Mouse (Mus musculus) spleen, embryonic (tissue): ENCODE measurements around the gene Dnajc6.

Experiments used
- CTCF ChIA-PET: fragments of 350-600 bp; sonication (Branson Sonifier 250); formaldehyde crosslinking; loops from one replicate; lab custom pipeline; 2022; lab: Charles Lee

Dnajc6 gene

GRCm38 (mm10) chr4:101640631-101641030, 144.2 kb downstream of the Dnajc6 start:
- CTCF ChIA-PET = interaction anchor here (0.7 kb wide), 1 partner anchor 10 kb away, joined by 3 read pairs; no protein-coding TSS in a partner anchor

DNA sequence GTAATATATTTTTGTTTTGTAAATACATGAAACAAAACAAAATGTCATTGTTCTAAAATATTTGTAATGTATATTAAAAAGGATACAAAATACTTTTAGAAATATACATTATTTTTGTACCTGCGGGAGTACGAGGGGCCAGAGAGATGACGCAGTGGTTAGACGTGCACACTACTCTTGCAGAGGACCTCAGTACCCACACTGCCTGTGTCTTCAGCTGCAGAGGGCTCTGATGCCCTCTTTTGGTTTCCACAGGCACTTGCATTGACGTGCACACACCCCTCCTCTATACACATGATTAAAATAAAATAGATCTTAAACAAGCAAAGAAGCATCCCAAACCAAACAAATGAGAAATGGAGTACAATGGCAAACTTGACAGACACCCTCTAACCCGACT, 146.3 kb downstream of the Dnajc6 start:
- CTCF ChIA-PET = no interaction called here

- CTCF ChIA-PET = interaction anchor here (0.6 kb wide), 1 partner anchor 287 kb away, joined by 8 read pairs; no protein-coding TSS in a partner anchor
Observed at GRCm38 (mm10) chr4:101643216-101643615, 146.8 kb downstream of the Dnajc6 start.

GRCm38 (mm10) chr4:101646857-101647195, 150.4 kb downstream of the Dnajc6 start:
- CTCF ChIA-PET = no interaction called here

DNA sequence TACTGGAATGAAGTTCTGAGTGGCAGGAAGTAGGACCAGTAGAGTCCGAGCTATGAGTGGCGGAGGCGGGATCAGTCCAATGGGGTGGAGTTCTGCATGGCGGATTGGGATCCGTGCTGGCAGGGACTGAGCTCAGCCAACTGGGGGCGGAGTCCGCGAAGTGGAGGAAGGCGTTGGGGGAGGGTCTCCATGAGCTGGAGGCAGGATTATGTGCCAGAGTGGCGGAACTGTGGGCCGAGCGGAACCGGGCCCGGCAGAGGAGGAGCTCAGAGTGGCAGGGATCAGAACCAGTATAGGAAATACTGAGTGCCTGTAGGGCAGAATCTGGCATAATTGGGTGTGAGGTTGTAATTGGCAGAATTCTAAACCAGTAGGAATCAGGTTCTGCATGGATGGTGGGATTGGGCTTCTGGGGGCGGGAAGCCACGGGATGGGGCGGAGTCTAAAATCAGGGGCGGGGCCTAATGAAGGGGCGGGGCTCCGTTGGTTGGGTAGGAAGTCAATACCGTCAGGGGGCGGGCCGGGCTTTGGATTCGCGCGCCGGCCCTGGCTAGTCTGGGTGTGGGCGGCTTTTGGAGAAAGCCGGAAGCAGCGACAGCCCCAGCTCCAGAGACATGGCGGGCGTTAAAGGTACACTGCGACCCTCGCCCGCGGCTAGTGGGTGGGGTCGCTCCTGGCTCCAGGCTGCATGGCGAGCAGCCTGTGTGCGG, 150.9 kb downstream of the Dnajc6 start, which contains the start of gene Leprot:
Gene Leprot, plus strand, starts transcription at position 523 of the 710 bp plus-strand sequence.
- CTCF ChIA-PET = no interaction called here

DNA sequence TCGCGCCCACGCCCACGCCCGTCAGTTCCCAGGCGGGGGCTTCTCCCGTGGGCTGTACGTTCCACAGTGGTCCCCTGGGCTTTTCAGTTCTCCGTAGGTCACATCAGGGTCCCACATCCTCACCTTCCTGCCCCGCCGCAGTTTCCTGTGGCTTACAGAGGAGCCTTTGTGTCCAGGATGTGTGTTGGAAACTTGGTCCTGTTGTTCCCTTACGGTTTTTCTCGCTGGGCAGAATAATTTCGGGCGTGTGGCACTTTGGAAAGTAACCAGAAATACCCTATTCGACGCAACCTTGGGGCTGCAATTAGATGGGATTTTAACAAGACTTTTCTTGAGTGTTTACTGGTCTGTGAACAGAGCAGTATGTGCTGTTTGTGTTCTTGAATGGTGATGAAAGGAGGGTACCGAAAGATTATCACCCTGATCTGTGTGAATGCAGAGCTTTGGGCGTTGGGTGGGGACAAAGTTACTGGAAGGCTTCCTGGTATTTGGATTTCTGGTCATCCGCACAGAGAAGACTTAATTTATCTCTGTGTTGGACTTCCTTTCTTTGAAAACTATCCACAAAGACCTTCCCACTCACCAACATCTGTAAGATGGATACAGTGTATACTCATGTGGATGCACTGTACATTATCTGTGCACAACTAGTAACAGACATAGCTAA, 151.7 kb downstream of the Dnajc6 start:
- CTCF ChIA-PET = interaction anchor here (0.5 kb wide), 1 partner anchor 277 kb away, joined by 3 read pairs; no protein-coding TSS in a partner anchor

DNA sequence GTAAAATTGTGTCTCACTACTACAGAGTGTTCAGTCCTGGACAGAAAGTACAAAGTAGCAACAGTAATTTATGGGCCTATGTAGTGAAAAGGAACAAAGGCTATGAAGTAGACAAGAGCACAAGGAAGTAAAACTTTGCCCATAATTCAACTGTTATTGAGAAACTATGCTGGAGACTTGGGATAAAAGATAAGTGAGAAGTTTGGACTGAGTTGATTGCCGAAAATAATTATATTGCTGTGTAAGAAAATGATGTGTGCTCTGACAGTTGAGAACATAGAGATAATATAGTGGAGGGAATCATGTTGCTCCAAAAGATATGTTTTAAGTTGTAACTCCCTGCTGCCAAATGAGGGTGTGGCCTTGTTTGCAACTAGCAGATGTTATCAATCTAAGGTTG, 152.3 kb downstream of the Dnajc6 start:
- CTCF ChIA-PET = interaction anchor here (0.5 kb wide), 2 partner anchors 159 to 277 kb away, joined by 3 to 18 read pairs; no protein-coding TSS in a partner anchor

DNA sequence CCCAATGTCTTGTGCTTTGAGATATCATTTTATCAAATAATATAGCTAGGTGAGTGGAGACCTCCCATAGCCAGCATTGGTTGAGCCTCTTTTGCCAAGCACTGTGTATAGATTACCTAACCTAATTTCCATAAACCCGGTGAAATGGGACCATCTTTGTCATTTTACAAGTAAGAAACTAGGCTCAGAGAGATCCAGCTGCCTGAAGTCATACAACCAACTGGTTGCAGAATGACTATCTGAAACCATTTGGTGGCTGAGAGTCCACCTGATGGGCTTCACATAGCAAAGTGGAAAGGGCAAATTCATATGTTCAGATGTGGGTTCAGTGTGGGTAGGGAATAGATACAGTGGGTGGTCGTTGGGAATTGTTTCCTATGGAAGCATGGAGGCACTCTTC, 154.5 kb downstream of the Dnajc6 start:
- CTCF ChIA-PET = interaction anchor here (0.6 kb wide), 1 partner anchor 11 kb away, joined by 3 read pairs; no protein-coding TSS in a partner anchor

- CTCF ChIA-PET = no interaction called here
Observed at GRCm38 (mm10) chr4:101654256-101654655, 157.8 kb downstream of the Dnajc6 start.

DNA sequence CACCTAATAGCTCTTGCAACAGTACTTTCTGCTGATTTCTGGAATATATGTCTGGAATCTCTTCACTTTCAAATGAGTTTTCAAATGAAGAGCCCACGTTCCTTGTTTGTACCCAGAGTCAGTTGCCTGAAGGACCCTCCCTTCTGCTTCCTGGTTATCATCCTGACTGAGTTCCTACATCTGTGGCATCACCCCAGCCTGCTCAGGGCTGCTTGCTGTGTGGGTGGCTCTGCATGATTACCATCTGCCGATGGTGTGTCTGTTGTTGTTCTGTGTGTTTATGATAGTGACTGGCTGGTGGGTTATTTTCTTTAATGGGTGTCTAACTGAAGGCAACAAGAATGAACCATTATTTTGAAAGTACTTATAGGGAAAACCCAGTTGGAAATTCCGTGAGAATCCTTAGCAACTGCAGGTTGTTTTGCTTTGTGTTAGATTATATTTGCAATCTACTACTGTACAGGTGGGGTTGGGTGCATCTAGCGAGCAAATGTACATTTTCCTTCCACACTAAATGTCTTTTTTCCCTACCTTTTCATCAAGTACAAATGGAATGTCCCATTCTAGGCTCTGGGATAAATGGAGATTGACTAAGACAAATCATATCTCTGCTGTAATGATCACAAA, 158.5 kb downstream of the Dnajc6 start:
- CTCF ChIA-PET = interaction anchor here (0.6 kb wide), 1 partner anchor 44 kb away, joined by 3 read pairs; no protein-coding TSS in a partner anchor

GRCm38 (mm10) chr4:101655415-101655790, 159.0 kb downstream of the Dnajc6 start:
- CTCF ChIA-PET = interaction anchor here (0.5 kb wide), 1 partner anchor 972 kb away, joined by 3 read pairs; no protein-coding TSS in a partner anchor

- CTCF ChIA-PET = interaction anchor here (0.5 kb wide), 1 partner anchor 972 kb away, joined by 3 read pairs; no protein-coding TSS in a partner anchor
Observed at GRCm38 (mm10) chr4:101656056-101656455, 159.6 kb downstream of the Dnajc6 start.

GRCm38 (mm10) chr4:101656956-101657570, 160.6 kb downstream of the Dnajc6 start:
- CTCF ChIA-PET = interaction anchor here (0.7 kb wide), 2 partner anchors 12 to 479 kb away, joined by 5 to 6 read pairs; no protein-coding TSS in a partner anchor

DNA sequence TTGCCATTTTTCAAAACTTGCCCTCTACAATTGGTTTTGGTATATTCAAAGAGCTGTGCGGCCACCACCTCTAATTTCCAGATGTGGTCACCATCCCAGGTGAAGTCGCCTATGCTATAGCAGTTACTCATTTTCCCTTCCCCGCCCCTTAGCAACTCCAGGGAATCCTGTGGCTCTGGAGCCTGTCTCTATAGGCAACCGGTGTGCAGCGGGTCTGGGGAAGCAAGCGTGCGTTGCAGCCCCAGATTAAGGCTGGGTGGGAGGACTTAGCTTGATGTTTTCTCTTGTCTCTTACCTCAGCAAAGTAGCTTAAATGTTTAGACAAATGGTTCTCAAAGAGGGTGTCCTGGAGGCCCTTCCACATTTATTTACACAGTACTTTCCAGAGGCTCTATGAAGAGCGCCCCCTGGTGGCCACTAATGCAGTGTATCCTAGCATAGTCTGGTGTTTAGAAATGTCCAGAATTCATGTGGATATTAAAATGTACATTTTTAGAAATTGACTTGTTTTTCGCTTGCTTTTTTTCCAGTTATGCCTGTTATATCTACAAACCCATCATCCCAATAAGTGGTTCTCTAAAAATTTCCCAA, 167.8 kb downstream of the Dnajc6 start:
- CTCF ChIA-PET = interaction anchor here (1.2 kb wide), 1 partner anchor 11 kb away, joined by 3 read pairs; no protein-coding TSS in a partner anchor

DNA sequence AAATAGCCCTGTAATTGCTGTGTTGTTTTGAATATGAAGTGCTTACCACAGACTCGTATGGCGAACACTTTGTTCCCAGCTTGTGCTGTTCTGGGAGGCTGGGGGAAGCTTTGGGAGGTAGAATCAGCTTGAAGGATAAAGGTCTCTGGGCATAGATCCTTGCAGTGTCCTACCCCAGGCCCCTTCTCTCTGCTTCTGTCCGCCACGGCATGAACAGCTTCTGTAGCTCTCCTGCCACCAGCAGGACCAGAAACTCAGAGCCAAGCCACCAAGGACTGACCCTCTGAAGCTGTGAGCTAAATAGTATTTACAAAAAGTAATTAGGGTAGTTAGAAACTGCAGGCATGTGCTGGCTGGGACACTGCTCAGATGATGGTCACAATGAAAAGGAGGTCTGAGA, 168.3 kb downstream of the Dnajc6 start:
- CTCF ChIA-PET = no interaction called here

DNA sequence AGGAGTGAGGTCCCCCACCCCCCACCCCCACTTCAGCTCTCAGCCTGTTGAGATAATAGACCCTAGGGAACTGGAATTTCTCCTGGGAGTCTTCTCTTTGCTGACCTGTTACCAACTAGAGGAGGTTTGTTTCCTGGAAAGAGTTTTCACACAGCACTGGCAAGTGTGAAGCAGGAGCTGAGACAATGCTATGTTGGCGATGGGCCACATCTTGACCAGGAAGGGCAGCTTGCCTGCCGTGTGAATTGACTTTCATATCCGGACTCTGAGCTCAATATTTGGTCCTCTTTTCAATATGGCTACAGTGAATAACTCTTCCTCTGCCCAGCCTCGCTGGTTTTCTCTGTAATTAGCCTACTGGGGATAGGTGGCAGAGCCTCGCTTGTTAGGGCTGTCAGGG, 172.7 kb downstream of the Dnajc6 start:
- CTCF ChIA-PET = no interaction called here

- CTCF ChIA-PET = no interaction called here
Observed at GRCm38 (mm10) chr4:101669811-101670210, 173.4 kb downstream of the Dnajc6 start.

GRCm38 (mm10) chr4:101674790-101675189, 178.3 kb downstream of the Dnajc6 start:
- CTCF ChIA-PET = no interaction called here

- CTCF ChIA-PET = no interaction called here
Observed at GRCm38 (mm10) chr4:101675726-101676125, 179.3 kb downstream of the Dnajc6 start.

GRCm38 (mm10) chr4:101682620-101683019, 186.2 kb downstream of the Dnajc6 start:
- CTCF ChIA-PET = no interaction called here

DNA sequence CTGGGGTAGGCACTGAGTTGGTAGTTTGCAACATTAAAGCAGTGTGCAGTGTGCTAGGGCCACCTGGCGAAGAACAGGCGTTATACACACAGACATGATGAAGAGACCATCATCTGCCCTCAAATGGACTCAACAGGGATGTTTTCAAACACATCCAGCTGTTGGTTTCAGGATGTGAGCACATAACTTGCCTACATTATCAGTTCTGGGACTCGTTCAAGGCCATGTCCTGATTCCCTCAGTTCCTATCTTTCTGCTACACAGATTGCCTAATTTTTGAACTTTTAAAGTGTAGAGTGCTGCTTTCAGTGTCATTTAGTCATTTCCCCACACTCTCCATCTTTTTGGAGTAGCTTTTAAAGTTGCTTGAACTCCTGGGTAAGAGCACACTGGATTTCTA, 186.6 kb downstream of the Dnajc6 start:
- CTCF ChIA-PET = no interaction called here
